Comparison of ENCODE assay signal across 7 mouse cellular contexts in the genomic region with DNA sequence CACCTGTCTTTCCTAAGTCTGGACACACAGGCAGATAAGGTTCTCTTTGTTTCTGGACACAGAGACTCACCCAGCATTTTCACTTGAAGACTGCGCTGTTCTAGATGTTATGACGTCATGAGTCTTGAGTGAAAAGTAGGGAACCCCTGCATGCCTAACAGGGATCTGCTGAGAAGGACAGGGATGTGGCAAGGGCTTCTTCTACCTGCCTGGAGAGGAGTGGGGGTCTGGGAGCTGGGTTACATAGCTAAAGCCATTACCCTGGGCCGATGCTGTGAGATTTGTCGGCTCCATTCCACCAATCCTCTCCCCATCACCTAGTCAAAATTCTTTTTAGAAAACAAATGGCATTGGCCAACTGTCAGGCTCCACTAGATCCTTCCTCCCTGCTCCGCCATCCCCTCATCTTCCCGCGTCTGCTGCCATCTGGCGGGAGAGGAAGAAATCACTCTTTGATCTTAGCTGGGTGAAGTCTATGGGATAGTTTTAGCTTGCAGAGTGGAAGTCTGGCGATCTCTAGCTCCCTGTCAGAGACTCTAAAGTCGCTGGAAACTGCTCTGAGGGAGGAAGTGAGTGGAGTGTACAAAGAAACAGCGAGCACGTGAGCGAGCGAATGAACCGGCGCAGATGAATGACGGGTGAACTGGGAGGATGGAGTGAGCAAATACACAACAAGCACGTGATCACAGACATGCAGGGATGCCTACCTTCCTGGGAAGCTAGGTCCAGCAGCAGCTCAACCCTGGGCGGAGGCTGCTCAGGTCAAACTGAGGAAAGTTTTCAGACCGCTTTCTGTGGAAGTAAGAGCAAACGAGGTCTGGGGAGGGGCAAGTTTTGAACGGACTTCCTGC. TPM values are rescaled to one million over a fixed set of nuclear protein-coding genes. Genes with fewer than 3 reads are reported as not detected.
DNase-seq lines count a peak whose midpoint lies in the region; ATAC-seq and TF ChIP-seq lines count a peak whose summit lies in the region.

No protein-coding gene starts in this region.

- H3K9ac ChIP-seq in heart, adult 2 months (ENCODE audit: low read depth, low read length): no peak overlapping the region
- no peak overlapping the region for H3K9ac ChIP-seq in midbrain, embryonic 13.5 days (replicated peaks)

- peak; percentile 67 to 69 for DNase-seq in adrenal gland, adult 18-20 months (ENCODE audit: low spot score in 2 of 2)
- peak; percentile 80 for DNase-seq in embryonic facial prominence, embryonic 10.5 days (ENCODE audit: low spot score)
- DNase-seq in heart, adult 2 months: peak; percentile 52 to 75
- peak; percentile 67 for DNase-seq in kidney, adult 18-20 months
- peak; percentile 85 for DNase-seq in limb, embryonic 10.5 days (ENCODE audit: low spot score)
- peak in 1 of 2 experiments; percentile 42 for DNase-seq in spleen, adult 2 months (ENCODE audit: low read depth in 1 of 2, low spot score in 2 of 2)

- H3K79me2 ChIP-seq in heart, adult 2 months (replicated peaks; ENCODE audit: control insufficient read depth, insufficient read depth, low read length): no peaks in the 10 kb centered on the region

- ATAC-seq in midbrain, embryonic 13.5 days: peak; percentile 53; the same call in 1 of the 2 replicates

- TF ChIP-seq POLR2A in heart, adult 2 months (IDR thresholded peaks at IDR 0.05; ENCODE audit: insufficient read depth, low read depth, low read length): no peak
- no peak for TF ChIP-seq POLR2A in spleen, adult 2 months (IDR thresholded peaks at IDR 0.05; ENCODE audit: low read depth, low read length)

- TF ChIP-seq EP300 in heart, adult 2 months (IDR thresholded peaks at IDR 0.05; ENCODE audit: insufficient read depth, low read depth, low read length): peak; percentile 41; the same call in 1 of the 2 replicates

- intact Hi-C loops in heart, adult 2 months (cut with DNase I): loop anchor here (1.0 kb wide), 1 partner anchor 124 kb away; no protein-coding TSS in a partner anchor

- peak; percentile 86 for TF ChIP-seq CTCF in heart, adult 2 months (IDR thresholded peaks at IDR 0.05)
- peak; percentile 74; the same call in 1 of the 2 replicates for TF ChIP-seq CTCF in spleen, adult 2 months (IDR thresholded peaks at IDR 0.05; ENCODE audit: extremely low read depth, insufficient read depth, insufficient read length, insufficient replicate concordance)

- peak overlapping the region; percentile 51 for H3K4me2 ChIP-seq in midbrain, embryonic 13.5 days (replicated peaks)

- no peaks in the 10 kb centered on the region for H3K4me1 ChIP-seq in embryonic facial prominence, embryonic 10.5 days
- H3K4me1 ChIP-seq in heart, adult 2 months (ENCODE audit: control insufficient read depth, insufficient read depth, low read length): no peaks in the 10 kb centered on the region
- H3K4me1 ChIP-seq in limb, embryonic 10.5 days: 0 out of 2 replicates have a peak, but pooled peaks cover 4% of the 10 kb centered on the region
- H3K4me1 ChIP-seq in midbrain, embryonic 13.5 days (replicated peaks): 0 out of 2 replicates have a peak, but pooled peaks cover 3% of the 10 kb centered on the region
- H3K4me1 ChIP-seq in spleen, adult 2 months (ENCODE audit: control insufficient read depth, insufficient read depth, insufficient read length): no peaks in the 10 kb centered on the region

- H3K27me3 ChIP-seq in embryonic facial prominence, embryonic 10.5 days (replicated peaks; ENCODE audit: low read depth, poor library complexity, severe bottlenecking): peaks cover 14% of the 10 kb centered on the region; the same call in 1 of the 2 replicates
- no peaks in the 10 kb centered on the region for H3K27me3 ChIP-seq in heart, adult 2 months (ENCODE audit: control insufficient read depth, insufficient read depth, low read length)
- peaks cover 11% of the 10 kb centered on the region; the same call in 1 of the 2 replicates for H3K27me3 ChIP-seq in limb, embryonic 10.5 days (ENCODE audit: low read depth, poor library complexity, severe bottlenecking)
- peaks cover 10% of the 10 kb centered on the region; the same call in 1 of the 2 replicates for H3K27me3 ChIP-seq in midbrain, embryonic 13.5 days
- H3K27me3 ChIP-seq in spleen, adult 2 months (ENCODE audit: control insufficient read depth, insufficient read depth, low read length): no peaks in the 10 kb centered on the region

- no peak overlapping the region for H3K27ac ChIP-seq in embryonic facial prominence, embryonic 10.5 days (replicated peaks)
- H3K27ac ChIP-seq in heart, adult 2 months: no peak overlapping the region
- no peak overlapping the region for H3K27ac ChIP-seq in limb, embryonic 10.5 days
- H3K27ac ChIP-seq in midbrain, embryonic 13.5 days: no peak overlapping the region
- H3K27ac ChIP-seq in spleen, adult 2 months (ENCODE audit: insufficient read depth, low read length): no peak overlapping the region

- peak overlapping the region; percentile 45 for H3K4me3 ChIP-seq in embryonic facial prominence, embryonic 10.5 days
- no peak overlapping the region for H3K4me3 ChIP-seq in heart, adult 2 months
- H3K4me3 ChIP-seq in limb, embryonic 10.5 days: peak overlapping the region; percentile 33
- H3K4me3 ChIP-seq in midbrain, embryonic 13.5 days (replicated peaks): peak overlapping the region; percentile 25
- peak overlapping the region; percentile 22; the same call in 1 of the 2 replicates for H3K4me3 ChIP-seq in spleen, adult 2 months (ENCODE audit: extremely low read depth, insufficient read depth, insufficient read length)

- 17% methylated on average over 22 of the region's 22 CpGs for WGBS in embryonic facial prominence, embryonic 10.5 days
- WGBS in heart, adult 2 months: 13% methylated on average over 22 of the region's 22 CpGs
- 16% methylated on average over 22 of the region's 22 CpGs for WGBS in limb, embryonic 10.5 days
- 18% methylated on average over 22 of the region's 22 CpGs for WGBS in midbrain, embryonic 13.5 days
- WGBS in spleen, adult 2 months: 9% methylated on average over 22 of the region's 22 CpGs

- H3K9me3 ChIP-seq in embryonic facial prominence, embryonic 10.5 days: no peaks in the 10 kb centered on the region
- no peaks in the 10 kb centered on the region for H3K9me3 ChIP-seq in limb, embryonic 10.5 days (replicated peaks)
- H3K9me3 ChIP-seq in midbrain, embryonic 13.5 days: peaks cover 2% of the 10 kb centered on the region; the same call in 1 of the 2 replicates

- no peaks in the 10 kb centered on the region for H3K36me3 ChIP-seq in embryonic facial prominence, embryonic 10.5 days (replicated peaks)
- no peaks in the 10 kb centered on the region for H3K36me3 ChIP-seq in heart, adult 2 months (ENCODE audit: control insufficient read depth, insufficient read depth, low read length)
- H3K36me3 ChIP-seq in limb, embryonic 10.5 days: no peaks in the 10 kb centered on the region
- H3K36me3 ChIP-seq in midbrain, embryonic 13.5 days: no peaks in the 10 kb centered on the region
- H3K36me3 ChIP-seq in spleen, adult 2 months (ENCODE audit: control insufficient read depth, insufficient read depth, low read length): no peaks in the 10 kb centered on the region

RNA-seq across cellular contexts. Expression of gene Gm17087, which starts 25.9 kb away (rescaled TPM):
- total RNA-seq in adrenal gland, adult 18-20 months (2021): not detected
- polyA plus RNA-seq in embryonic facial prominence, embryonic 10.5 days (2016; fragmentation: Nextera tagmentation; extraction: Ambion mirVana): not detected in 2 replicates
- not detected for total RNA-seq in heart, adult 2 months (2021)
- not detected in 2 replicates for polyA plus RNA-seq in heart, adult 2 months (2012; rRNA removed)
- not detected in 2 replicates for polyA plus RNA-seq in limb, embryonic 10.5 days (2016; fragmentation: Nextera tagmentation; extraction: Ambion mirVana)
- not detected in 2 replicates for polyA plus RNA-seq in midbrain, embryonic 13.5 days (2015; fragmentation: Nextera tagmentation; extraction: Ambion mirVana)
- not detected in 2 replicates for polyA plus RNA-seq in spleen, adult 2 months (2012; rRNA removed)
